Mouse (Mus musculus): ENCODE measurements around the gene B3galt2.

DNA sequence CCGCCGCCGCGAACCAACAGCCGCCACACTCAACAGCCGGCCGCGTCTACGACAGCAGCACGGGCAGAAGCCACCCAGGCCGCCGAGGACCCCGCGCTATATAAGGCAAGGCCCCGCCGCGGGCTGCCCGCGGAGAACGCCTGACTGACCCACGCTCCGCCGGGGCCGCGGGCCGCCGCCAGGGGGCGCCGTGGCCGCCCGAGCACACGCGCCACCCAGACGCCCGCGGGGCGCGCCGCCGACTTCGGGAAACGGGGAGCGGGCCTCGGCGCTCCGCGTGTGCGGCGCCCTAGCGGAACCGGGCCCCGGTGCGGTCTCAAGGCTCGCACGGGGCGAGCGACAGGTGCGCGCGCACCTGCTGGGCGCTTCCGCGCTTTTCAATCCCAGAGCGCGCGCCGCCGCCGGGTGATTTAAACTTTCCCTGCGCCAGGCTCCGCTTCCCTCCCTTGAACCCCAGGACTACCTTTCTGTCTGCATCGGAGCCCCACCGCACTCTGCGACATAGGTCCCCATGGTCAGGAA is 62.3 kb downstream of the B3galt2 start, which contains the start of gene Cdc73:
- no peak for TF ChIP-seq GATA1 (IDR thresholded peaks at IDR 0.05; ENCODE audit: low read length)
- TF ChIP-seq TAL1 (IDR thresholded peaks at IDR 0.05; ENCODE audit: low read length): no peak
